Mouse (Mus musculus): ENCODE results near the gene Gm16434. TPM values are rescaled to one million over a fixed set of nuclear protein-coding genes. Genes with fewer than 3 reads are reported as not detected.
"Not testable (repeated sequence)": the region's sequence is repeated elsewhere in the genome, so short reads cannot be mapped to it uniquely, and the experiment has no call there.

Gm16434 gene
- not detected in 2 replicates for polyA plus RNA-seq (2016; fragmentation: Nextera tagmentation; extraction: Ambion mirVana)

DNA sequence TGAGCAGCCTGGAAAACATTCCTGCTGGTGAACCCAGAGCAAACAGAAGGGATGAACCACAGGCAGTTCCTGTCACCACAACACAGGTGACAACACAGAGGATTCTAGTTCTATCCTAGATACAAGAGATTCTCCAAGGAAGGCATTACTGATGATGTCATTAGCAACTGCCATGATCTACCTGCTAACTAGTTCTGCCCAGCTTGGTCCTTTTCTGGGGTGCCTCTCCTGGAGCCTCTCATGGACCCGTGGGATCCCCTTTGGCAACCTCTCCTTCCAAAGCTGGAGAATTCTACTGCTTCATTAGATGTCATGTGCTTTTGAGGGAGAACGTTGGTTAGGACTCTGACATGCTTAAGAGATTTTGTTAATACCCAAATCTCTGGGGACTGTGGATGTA, at the start of gene Gm16434:
Gene Gm16434, minus strand, starts transcription at position 101 of the 400 bp plus-strand sequence.
- not testable (repeated sequence) for ATAC-seq (ENCODE audit: insufficient number of reproducible peaks, insufficient read depth, low FRiP score, low TSS enrichment); H3K36me3 ChIP-seq; H3K27ac ChIP-seq; H3K4me2 ChIP-seq (replicated peaks); H3K9ac ChIP-seq; H3K9me3 ChIP-seq; H3K4me1 ChIP-seq; H3K4me3 ChIP-seq; H3K27me3 ChIP-seq
- no CpG with 5 or more reads among the region's 2 CpGs for WGBS

DNA sequence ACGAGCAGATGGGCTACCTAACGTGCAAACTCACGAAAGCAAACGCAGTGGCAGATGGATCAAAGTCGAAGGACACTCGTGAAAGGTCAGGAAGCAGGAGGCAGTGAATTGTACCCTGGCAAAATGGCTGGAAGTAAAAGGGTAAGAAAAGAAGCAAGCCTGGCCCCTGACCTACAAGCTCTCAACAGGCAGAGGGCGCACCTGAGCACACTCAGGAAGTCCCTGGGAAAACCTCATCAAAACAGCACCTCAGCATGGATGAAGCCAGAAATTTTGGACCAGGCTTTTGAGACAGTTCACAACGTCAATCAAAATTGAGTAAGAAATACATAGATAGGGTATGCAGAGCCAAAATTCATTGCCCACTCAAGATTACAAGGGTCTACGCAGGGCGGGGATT, 49.2 kb upstream of the Gm16434 start:
- WGBS, result under 1% methylated on average over 8 of the region's 10 CpGs

DNA sequence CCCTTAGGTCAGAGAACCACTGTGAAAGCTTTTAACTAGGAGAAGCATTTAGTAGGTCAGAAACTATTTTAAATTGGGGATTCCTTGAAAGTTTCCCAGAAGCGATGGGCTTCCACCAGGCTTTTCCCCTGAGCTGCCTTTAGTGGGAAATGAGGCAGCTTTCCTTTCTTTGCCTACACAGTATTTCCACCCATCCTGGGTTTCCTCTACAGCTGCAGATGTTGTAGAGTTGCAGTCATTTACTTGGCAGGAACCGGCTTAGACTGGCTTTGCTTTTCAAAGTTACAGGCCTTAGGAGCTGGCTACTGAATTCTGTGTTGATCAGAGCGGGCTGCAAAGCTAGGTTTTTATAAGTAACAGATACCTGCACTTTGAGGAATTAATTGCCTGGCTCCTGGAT, 5.7 kb upstream of the Gm16434 start:
- H3K4me2 ChIP-seq (replicated peaks); H3K9me3 ChIP-seq; H3K36me3 ChIP-seq; ATAC-seq (ENCODE audit: insufficient number of reproducible peaks, insufficient read depth, low FRiP score, low TSS enrichment); H3K9ac ChIP-seq; H3K4me1 ChIP-seq; H3K27me3 ChIP-seq; H3K27ac ChIP-seq; H3K4me3 ChIP-seq: not testable (repeated sequence)
- WGBS, result 89% methylated on average over 3 of the region's 3 CpGs

More for the DNA sequence above, 49.2 kb upstream of the Gm16434 start:
- not testable (repeated sequence) for H3K4me2 ChIP-seq (replicated peaks); ATAC-seq (ENCODE audit: insufficient number of reproducible peaks, insufficient read depth, low FRiP score, low TSS enrichment); H3K9me3 ChIP-seq; H3K27ac ChIP-seq; H3K9ac ChIP-seq; H3K4me3 ChIP-seq; H3K27me3 ChIP-seq; H3K4me1 ChIP-seq; H3K36me3 ChIP-seq

DNA sequence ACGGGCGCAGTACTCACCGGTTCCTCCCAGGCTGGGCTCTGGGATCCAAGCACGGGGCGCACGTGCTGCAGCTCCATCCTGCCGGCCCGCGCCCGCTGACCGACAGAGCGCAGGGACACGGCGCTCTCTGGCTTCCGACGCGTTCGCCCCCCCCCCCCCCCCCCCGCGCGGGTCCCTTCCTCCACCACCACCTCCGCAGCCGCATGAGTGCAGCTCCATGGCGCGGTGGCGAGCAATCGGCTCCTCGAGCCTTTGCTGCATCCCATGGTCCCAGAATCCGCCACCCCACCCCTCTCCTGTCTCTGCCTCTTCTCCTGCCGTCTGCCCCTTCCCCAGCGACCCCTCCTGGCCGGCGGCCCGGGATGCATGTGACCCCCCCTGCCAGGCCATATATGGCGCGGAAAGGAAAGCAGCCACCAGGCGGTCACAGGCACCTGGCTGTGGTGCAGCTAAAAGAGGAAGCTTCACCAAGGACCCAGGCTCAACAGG, 19.8 kb downstream of the Gm16434 start, which contains the start of gene Gm3512:
Gene Gm3512, minus strand, starts transcription at position 51 of the 489 bp plus-strand sequence.
- not testable (repeated sequence) for H3K9ac ChIP-seq; H3K4me1 ChIP-seq; H3K36me3 ChIP-seq; H3K9me3 ChIP-seq; H3K27ac ChIP-seq; H3K4me3 ChIP-seq; H3K4me2 ChIP-seq (replicated peaks); ATAC-seq (ENCODE audit: insufficient number of reproducible peaks, insufficient read depth, low FRiP score, low TSS enrichment); H3K27me3 ChIP-seq
- WGBS, result no CpG with 5 or more reads among the region's 37 CpGs

Other genes starting within 250 kb of the Gm16434 start
- not detected in 2 replicates for gene Gm6356, start 220.7 kb downstream of the Gm16434 start, polyA plus RNA-seq (2016; fragmentation: Nextera tagmentation; extraction: Ambion mirVana)
- gene Gm10406, start 167.1 kb downstream of the Gm16434 start, polyA plus RNA-seq (2016; fragmentation: Nextera tagmentation; extraction: Ambion mirVana), result 1.1 and 1.6 TPM in 2 replicates
- not detected in 2 replicates for gene Gm3685, start 149.6 kb downstream of the Gm16434 start, polyA plus RNA-seq (2016; fragmentation: Nextera tagmentation; extraction: Ambion mirVana)
- 1.4 and 1.7 TPM in 2 replicates for gene Gm3696, start 93.9 kb downstream of the Gm16434 start, polyA plus RNA-seq (2016; fragmentation: Nextera tagmentation; extraction: Ambion mirVana)
- gene Gm6676, start 69.1 kb downstream of the Gm16434 start, polyA plus RNA-seq (2016; fragmentation: Nextera tagmentation; extraction: Ambion mirVana), result not detected in 2 replicates
- gene Gm3512, start 20.0 kb downstream of the Gm16434 start, polyA plus RNA-seq (2016; fragmentation: Nextera tagmentation; extraction: Ambion mirVana), result 5.2 and 6.2 TPM in 2 replicates
- gene Gm3727, start 70.2 kb upstream of the Gm16434 start, polyA plus RNA-seq (2016; fragmentation: Nextera tagmentation; extraction: Ambion mirVana), result not detected in 2 replicates
- gene Gm3739, start 120.5 kb upstream of the Gm16434 start, polyA plus RNA-seq (2016; fragmentation: Nextera tagmentation; extraction: Ambion mirVana), result 0.94 and 1.7 TPM in 2 replicates
- not detected in 2 replicates for gene Gm5797, start 137.9 kb upstream of the Gm16434 start, polyA plus RNA-seq (2016; fragmentation: Nextera tagmentation; extraction: Ambion mirVana)
- gene Gm8374, start 170.6 kb upstream of the Gm16434 start, polyA plus RNA-seq (2016; fragmentation: Nextera tagmentation; extraction: Ambion mirVana), result not detected in 2 replicates